10 mouse cellular contexts compared by ENCODE assay signal in the genomic region with DNA sequence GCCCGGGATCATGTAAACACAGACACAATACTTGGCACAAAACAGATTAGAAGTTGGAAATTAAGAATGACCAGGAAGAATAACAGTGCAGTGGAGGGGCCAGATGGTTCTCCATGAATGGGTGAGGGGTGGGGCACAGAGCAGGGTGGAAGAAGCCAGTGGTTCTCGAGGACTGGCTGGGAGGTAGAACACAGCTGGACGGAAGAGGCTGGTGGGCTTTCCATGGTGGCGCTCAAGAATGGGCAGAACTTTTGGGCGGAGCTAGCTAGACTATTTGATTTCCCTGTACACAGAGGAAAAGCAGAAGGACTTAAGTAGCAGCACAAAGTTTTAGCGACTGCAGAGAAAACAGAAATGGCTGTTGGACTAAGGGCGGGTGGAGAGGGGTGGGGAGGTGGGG.
A peak's percentile ranks its signal among the peaks of the same experiment; 100 is the strongest.
DNase-seq lines count a peak whose midpoint lies in the region; ATAC-seq and TF ChIP-seq lines count a peak whose summit lies in the region.
"Had no signal": no experiment of that assay in that cellular context is flagged by ENCODE, and none has a peak within 500 bp of the region (broad histone marks: within the 10 kb centered on the region; RNA-seq: fewer than 3 reads in every experiment).

No protein-coding gene starts in this region.

- peak overlapping the region; percentile 37 for H3K4me3 ChIP-seq in heart, embryonic 10.5 days
- H3K4me3 ChIP-seq in bone marrow, adult 2 months (replicated peaks; ENCODE audit: control insufficient read depth, low read depth, low read length): peak overlapping the region; percentile 30
- H3K4me3 ChIP-seq in hindbrain, postnatal 0 days (ENCODE audit: low read length): no peak overlapping the region
- H3K4me3 ChIP-seq: limb, embryonic 15.5 days had no signal

- no peak for TF ChIP-seq CTCF in bone marrow, adult 2 months (IDR thresholded peaks at IDR 0.05; ENCODE audit: control insufficient read depth, insufficient read depth, low read length)
- no peak for TF ChIP-seq CTCF in hindbrain, postnatal 0 days (IDR thresholded peaks at IDR 0.05; ENCODE audit: low read depth)

- peaks cover 20% of the 10 kb centered on the region for H3K4me1 ChIP-seq in heart, embryonic 10.5 days
- no peaks in the 10 kb centered on the region; the same call in 1 of the 2 replicates for H3K4me1 ChIP-seq in bone marrow, adult 2 months (ENCODE audit: control insufficient read depth, insufficient read depth, low read length)
- H3K4me1 ChIP-seq in hindbrain, postnatal 0 days (ENCODE audit: insufficient read depth, low read length): peaks cover 8% of the 10 kb centered on the region

- WGBS in heart, embryonic 10.5 days: 54% methylated on average over 7 of the region's 7 CpGs
- 18% methylated on average over 7 of the region's 7 CpGs for WGBS in bone marrow, adult 2 months
- WGBS in hindbrain, postnatal 0 days: 37% methylated on average over 7 of the region's 7 CpGs

- ATAC-seq in hindbrain, postnatal 0 days: 0 out of 2 replicates have a peak, but pooled peaks have one; percentile 48
- peak; percentile 49 for ATAC-seq in megakaryocyte, adult 5-6 weeks (ENCODE audit: poor library complexity, severe bottlenecking)
- no peak for ATAC-seq in inflammation-experienced regulatory T-cells, adult 6 months

- no peak overlapping the region for H3K9ac ChIP-seq in hindbrain, postnatal 0 days (replicated peaks; ENCODE audit: low read length)
- H3K9ac ChIP-seq: limb, embryonic 15.5 days had no signal

- no peak for TF ChIP-seq POLR2A in bone marrow, adult 2 months (IDR thresholded peaks at IDR 0.05; ENCODE audit: borderline replicate concordance, control insufficient read depth, low read depth, low read length)

- peak overlapping the region; percentile 73; the same call in 1 of the 2 replicates for H3K27ac ChIP-seq in heart, embryonic 10.5 days
- H3K27ac ChIP-seq in bone marrow, adult 2 months (ENCODE audit: control insufficient read depth, insufficient read depth, low read depth, low read length, poor library complexity): 0 out of 2 replicates have a peak overlapping the region, but pooled peaks have one; percentile 34
- no peak overlapping the region for H3K27ac ChIP-seq in hindbrain, postnatal 0 days
- H3K27ac ChIP-seq: limb, embryonic 15.5 days had no signal

- DNase-seq in heart, embryonic 10.5 days (ENCODE audit: low spot score): no peak
- DNase-seq in heart, postnatal 14 days: no peak
- no peak for DNase-seq in hindbrain, postnatal 0 days (ENCODE audit: low spot score)
- DNase-seq in embryo, embryonic 11 days: no peak
- no peak for DNase-seq in left cerebral cortex, postnatal 25 days (ENCODE audit: low spot score in 2 of 2)
- DNase-seq: thymus, postnatal 25 days had no signal

- no peaks in the 10 kb centered on the region for H3K36me3 ChIP-seq in heart, embryonic 10.5 days
- H3K36me3 ChIP-seq in hindbrain, postnatal 0 days (ENCODE audit: insufficient read depth, low read length): no peaks in the 10 kb centered on the region
- H3K36me3 ChIP-seq: limb, embryonic 15.5 days had no signal

- H3K27me3 ChIP-seq in heart, embryonic 10.5 days (ENCODE audit: insufficient read depth, poor library complexity, severe bottlenecking): no peaks in the 10 kb centered on the region
- no peaks in the 10 kb centered on the region for H3K27me3 ChIP-seq in hindbrain, postnatal 0 days (ENCODE audit: insufficient read depth, low read length)
- H3K27me3 ChIP-seq: limb, embryonic 15.5 days had no signal

- H3K9me3 ChIP-seq in heart, embryonic 10.5 days: no peaks in the 10 kb centered on the region
- H3K9me3 ChIP-seq in hindbrain, postnatal 0 days (ENCODE audit: low read length): no peaks in the 10 kb centered on the region
- H3K9me3 ChIP-seq: limb, embryonic 15.5 days had no signal

- no peak overlapping the region for H3K4me2 ChIP-seq in hindbrain, postnatal 0 days (ENCODE audit: low read depth, low read length)
- H3K4me2 ChIP-seq: limb, embryonic 15.5 days had no signal

- intact Hi-C loops in heart, postnatal 14 days (cut with DNase I): no loop called here
- intact Hi-C loops in left cerebral cortex, postnatal 25 days (cut with DNase I): no loop called here
